Mouse (Mus musculus): ENCODE measurements at regions not wholly inside any gene's neighbourhood (a gene's known extent, or its start where the extent isn't known, plus 50 kb on each side); places are given as distances from the start of the nearest gene placed in this dataset.
"Not testable (repeated sequence)": the region's sequence is repeated elsewhere in the genome, so short reads cannot be mapped to it uniquely, and the experiment has no call there.

- WGBS = 100% methylated on average over 2 of the region's 3 CpGs
- not testable (repeated sequence) for H3K4me1 ChIP-seq (ENCODE audit: control insufficient read depth, insufficient read depth, low read length); H3K4me3 ChIP-seq (ENCODE audit: low read depth, low read length); H3K4me2 ChIP-seq (ENCODE audit: low read depth, low read length); H3K27me3 ChIP-seq (ENCODE audit: control insufficient read depth, insufficient read depth, low read length); H3K9me3 ChIP-seq (ENCODE audit: control insufficient read depth, low read length); H3K9ac ChIP-seq (replicated peaks; ENCODE audit: low read depth, low read length); H3K36me3 ChIP-seq (ENCODE audit: control insufficient read depth, insufficient read depth, low read length); ATAC-seq (ENCODE audit: low read depth); H3K27ac ChIP-seq (ENCODE audit: low read depth, low read length)
These were observed 77.5 kb downstream of the Gm15319 start for GRCm38 (mm10) chr8:20285523-20285922.

- not testable (repeated sequence) for H3K27me3 ChIP-seq (ENCODE audit: control insufficient read depth, insufficient read depth, low read length); H3K4me3 ChIP-seq (ENCODE audit: low read depth, low read length); H3K27ac ChIP-seq (ENCODE audit: low read depth, low read length); H3K4me2 ChIP-seq (ENCODE audit: low read depth, low read length); H3K9me3 ChIP-seq (ENCODE audit: control insufficient read depth, low read length); H3K4me1 ChIP-seq (ENCODE audit: control insufficient read depth, insufficient read depth, low read length); H3K9ac ChIP-seq (replicated peaks; ENCODE audit: low read depth, low read length); ATAC-seq (ENCODE audit: low read depth); H3K36me3 ChIP-seq (ENCODE audit: control insufficient read depth, insufficient read depth, low read length)
- 85% methylated on average over 3 of the region's 6 CpGs for WGBS
These were observed 78.2 kb downstream of the Gm15319 start for GRCm38 (mm10) chr8:20284856-20285255.

- not testable (repeated sequence) for ATAC-seq (ENCODE audit: low read depth); H3K9me3 ChIP-seq (ENCODE audit: control insufficient read depth, low read length); H3K4me2 ChIP-seq (ENCODE audit: low read depth, low read length); H3K27ac ChIP-seq (ENCODE audit: low read depth, low read length); H3K9ac ChIP-seq (replicated peaks; ENCODE audit: low read depth, low read length); H3K4me3 ChIP-seq (ENCODE audit: low read depth, low read length); H3K36me3 ChIP-seq (ENCODE audit: control insufficient read depth, insufficient read depth, low read length); H3K27me3 ChIP-seq (ENCODE audit: control insufficient read depth, insufficient read depth, low read length); H3K4me1 ChIP-seq (ENCODE audit: control insufficient read depth, insufficient read depth, low read length)
- no CpG with 5 or more reads among the region's 3 CpGs for WGBS
These were observed 79.9 kb downstream of the Gm15319 start for GRCm38 (mm10) chr8:20283141-20283540.

GRCm38 (mm10) chr8:20281201-20281887 lies 81.7 kb downstream of the Gm15319 start:
- not testable (repeated sequence) for H3K9ac ChIP-seq (replicated peaks; ENCODE audit: low read depth, low read length); H3K36me3 ChIP-seq (ENCODE audit: control insufficient read depth, insufficient read depth, low read length); H3K4me3 ChIP-seq (ENCODE audit: low read depth, low read length); H3K9me3 ChIP-seq (ENCODE audit: control insufficient read depth, low read length); ATAC-seq (ENCODE audit: low read depth); H3K4me1 ChIP-seq (ENCODE audit: control insufficient read depth, insufficient read depth, low read length); H3K4me2 ChIP-seq (ENCODE audit: low read depth, low read length); H3K27ac ChIP-seq (ENCODE audit: low read depth, low read length); H3K27me3 ChIP-seq (ENCODE audit: control insufficient read depth, insufficient read depth, low read length)
- WGBS = 97% methylated on average over 14 of the region's 14 CpGs

DNA sequence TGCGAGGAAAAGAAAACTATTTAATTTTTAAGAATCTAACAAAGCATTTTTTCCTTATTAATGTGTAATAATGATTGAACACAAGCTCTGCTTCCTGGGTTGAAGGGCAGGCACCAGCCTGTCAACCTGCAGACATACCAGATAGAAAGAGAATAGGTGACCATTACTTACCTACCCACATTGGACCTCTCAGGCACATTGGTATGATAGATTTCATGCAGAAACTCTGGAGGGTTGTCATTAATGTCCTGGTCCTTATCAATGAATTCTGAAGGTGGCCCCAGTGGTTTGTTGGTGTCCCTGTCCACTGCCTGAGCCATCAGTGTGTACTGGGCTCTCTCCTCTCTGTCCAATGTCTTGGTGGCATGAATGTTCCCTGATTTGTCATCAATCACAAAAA lies 85.3 kb downstream of the Gm15319 start:
- H3K4me1 ChIP-seq (ENCODE audit: control insufficient read depth, insufficient read depth, low read length); H3K27ac ChIP-seq (ENCODE audit: low read depth, low read length); H3K27me3 ChIP-seq (ENCODE audit: control insufficient read depth, insufficient read depth, low read length); H3K36me3 ChIP-seq (ENCODE audit: control insufficient read depth, insufficient read depth, low read length); H3K4me3 ChIP-seq (ENCODE audit: low read depth, low read length); H3K9me3 ChIP-seq (ENCODE audit: control insufficient read depth, low read length); H3K9ac ChIP-seq (replicated peaks; ENCODE audit: low read depth, low read length); H3K4me2 ChIP-seq (ENCODE audit: low read depth, low read length); ATAC-seq (ENCODE audit: low read depth): not testable (repeated sequence)
- no CpG with 5 or more reads among the region's 1 CpGs for WGBS

DNA sequence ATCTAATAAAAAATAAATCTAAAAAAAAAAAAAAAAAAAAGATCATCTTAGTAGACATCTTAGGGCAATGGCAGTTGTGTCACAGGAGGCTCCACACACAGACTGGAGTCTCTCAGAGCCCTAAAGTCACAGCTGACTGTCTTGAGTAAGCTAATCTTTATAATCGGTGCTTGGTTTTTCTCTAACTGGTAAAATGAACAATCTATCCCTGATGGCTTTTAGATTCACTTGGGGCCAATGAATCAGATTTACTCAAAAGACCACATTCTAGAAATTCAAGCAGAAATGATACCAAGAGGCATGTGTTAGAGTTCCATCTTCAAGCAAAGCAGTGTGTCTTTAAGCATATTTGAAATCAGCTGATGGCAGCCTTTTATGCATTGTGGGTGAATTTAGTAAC lies 86.3 kb downstream of the Gm15319 start:
- WGBS = 80% methylated on average over 1 of the region's 1 CpGs
- not testable (repeated sequence) for H3K9ac ChIP-seq (replicated peaks; ENCODE audit: low read depth, low read length)

DNA sequence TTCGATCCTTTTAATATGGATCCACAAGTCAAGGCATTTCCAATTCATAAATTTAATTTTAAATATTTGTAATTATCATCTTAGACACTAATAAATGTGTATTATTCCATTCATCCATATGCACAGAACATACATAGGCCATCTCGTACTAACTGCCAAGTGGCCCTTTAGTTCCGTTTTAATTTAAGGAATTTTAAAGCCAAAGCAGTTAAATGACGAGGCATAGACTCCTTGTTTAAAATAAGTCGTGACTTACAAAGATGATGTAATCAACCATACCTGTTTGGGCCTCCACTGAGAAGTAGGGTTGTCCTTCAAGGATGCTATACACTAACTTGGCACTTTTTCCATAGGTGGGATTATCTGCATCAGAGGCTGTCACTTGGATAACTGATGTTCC lies 89.2 kb downstream of the Gm15319 start:
- not testable (repeated sequence) for H3K9me3 ChIP-seq (ENCODE audit: control insufficient read depth, low read length); H3K27me3 ChIP-seq (ENCODE audit: control insufficient read depth, insufficient read depth, low read length); ATAC-seq (ENCODE audit: low read depth); H3K4me1 ChIP-seq (ENCODE audit: control insufficient read depth, insufficient read depth, low read length); H3K4me2 ChIP-seq (ENCODE audit: low read depth, low read length); H3K4me3 ChIP-seq (ENCODE audit: low read depth, low read length); H3K27ac ChIP-seq (ENCODE audit: low read depth, low read length); H3K36me3 ChIP-seq (ENCODE audit: control insufficient read depth, insufficient read depth, low read length); H3K9ac ChIP-seq (replicated peaks; ENCODE audit: low read depth, low read length)
- 80% methylated on average over 4 of the region's 5 CpGs for WGBS

More for the DNA sequence above, 86.3 kb downstream of the Gm15319 start:
- H3K4me3 ChIP-seq (ENCODE audit: low read depth, low read length); H3K27me3 ChIP-seq (ENCODE audit: control insufficient read depth, insufficient read depth, low read length); ATAC-seq (ENCODE audit: low read depth); H3K36me3 ChIP-seq (ENCODE audit: control insufficient read depth, insufficient read depth, low read length); H3K27ac ChIP-seq (ENCODE audit: low read depth, low read length); H3K4me1 ChIP-seq (ENCODE audit: control insufficient read depth, insufficient read depth, low read length); H3K9me3 ChIP-seq (ENCODE audit: control insufficient read depth, low read length); H3K4me2 ChIP-seq (ENCODE audit: low read depth, low read length): not testable (repeated sequence)

DNA sequence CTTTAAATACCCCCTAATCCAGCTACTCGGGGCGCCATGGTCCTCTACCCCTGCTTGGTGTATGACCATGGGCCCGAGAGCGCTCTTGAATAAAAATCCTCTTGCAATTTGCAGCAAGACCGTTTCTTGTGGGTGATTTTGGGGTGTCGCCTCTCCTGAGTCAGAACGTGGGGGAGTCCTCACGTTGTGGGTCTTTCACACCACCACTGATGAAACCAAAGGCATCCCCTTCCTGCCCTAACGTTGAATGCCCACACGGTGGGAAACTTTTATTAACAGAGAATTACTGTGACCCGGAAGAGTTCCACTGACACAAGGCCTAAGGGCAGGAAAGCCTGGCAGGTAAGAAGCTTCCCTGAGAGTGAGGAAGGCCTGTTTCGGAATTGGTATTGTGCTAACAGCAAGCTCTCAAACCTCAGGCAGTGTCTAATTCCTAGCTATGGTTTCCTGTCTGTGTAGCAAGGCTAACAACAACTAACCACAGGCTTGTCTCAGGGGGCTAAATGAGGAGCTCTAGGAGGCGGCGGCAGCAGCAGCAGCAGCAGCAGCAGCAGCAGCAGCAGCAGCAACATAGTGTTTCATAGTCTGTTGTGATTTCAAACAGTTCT lies 95.4 kb downstream of the Gm15319 start:
- not testable (repeated sequence) for H3K9ac ChIP-seq (replicated peaks; ENCODE audit: low read depth, low read length); H3K9me3 ChIP-seq (ENCODE audit: control insufficient read depth, low read length); ATAC-seq (ENCODE audit: low read depth); H3K27ac ChIP-seq (ENCODE audit: low read depth, low read length); H3K36me3 ChIP-seq (ENCODE audit: control insufficient read depth, insufficient read depth, low read length); H3K27me3 ChIP-seq (ENCODE audit: control insufficient read depth, insufficient read depth, low read length); H3K4me1 ChIP-seq (ENCODE audit: control insufficient read depth, insufficient read depth, low read length); H3K4me3 ChIP-seq (ENCODE audit: low read depth, low read length); H3K4me2 ChIP-seq (ENCODE audit: low read depth, low read length)
- WGBS = 90% methylated on average over 11 of the region's 14 CpGs

DNA sequence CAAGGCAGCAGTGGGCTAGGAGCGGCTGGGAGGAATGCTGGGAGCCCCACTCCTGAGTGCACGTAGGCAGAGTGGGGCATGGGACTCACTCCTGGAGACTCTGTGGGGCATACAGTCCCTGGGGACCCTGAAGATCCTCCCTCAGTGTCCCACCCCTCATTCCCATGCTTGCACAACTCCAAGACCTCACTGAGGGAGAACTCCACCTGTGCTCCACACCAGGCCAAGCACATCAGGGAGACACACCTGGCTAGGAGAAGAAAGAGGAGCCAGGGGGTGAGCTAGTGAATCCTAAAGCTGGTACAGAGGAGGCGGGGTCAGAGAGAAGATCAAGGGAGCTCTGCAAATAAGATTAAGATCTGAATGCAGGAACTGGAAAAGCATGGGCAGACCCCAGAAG lies 96.2 kb downstream of the Gm15319 start:
- H3K36me3 ChIP-seq (ENCODE audit: control insufficient read depth, insufficient read depth, low read length); H3K27ac ChIP-seq (ENCODE audit: low read depth, low read length); H3K9me3 ChIP-seq (ENCODE audit: control insufficient read depth, low read length); H3K27me3 ChIP-seq (ENCODE audit: control insufficient read depth, insufficient read depth, low read length); H3K4me1 ChIP-seq (ENCODE audit: control insufficient read depth, insufficient read depth, low read length); H3K4me2 ChIP-seq (ENCODE audit: low read depth, low read length); H3K4me3 ChIP-seq (ENCODE audit: low read depth, low read length); ATAC-seq (ENCODE audit: low read depth); H3K9ac ChIP-seq (replicated peaks; ENCODE audit: low read depth, low read length): not testable (repeated sequence)
- 90% methylated on average over 3 of the region's 3 CpGs for WGBS
